Mouse (Mus musculus): ENCODE results near the gene Pxmp4.

Gene Pxmp4

DNA sequence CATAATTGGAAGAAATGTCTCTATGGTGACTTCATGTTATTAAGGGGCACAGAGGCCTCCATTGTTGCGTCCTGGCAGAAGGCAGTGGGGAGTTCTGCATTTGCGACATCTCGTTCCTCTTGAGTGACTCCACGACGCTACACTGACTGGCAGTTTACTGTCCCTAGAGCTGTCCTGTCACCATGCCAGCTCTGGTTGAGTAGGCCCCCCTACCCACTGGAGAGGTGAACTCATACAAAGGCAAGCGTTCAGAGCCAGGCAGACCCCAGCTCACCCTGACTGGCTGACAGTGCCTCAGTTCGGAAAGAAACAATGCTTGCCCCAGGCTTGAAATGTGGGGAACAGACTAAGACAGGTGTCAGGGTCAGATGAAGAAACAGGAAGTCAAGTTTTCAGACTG lies 29.2 kb downstream of the Pxmp4 start:
- DNase-seq (ENCODE audit: extremely low spot score, low read depth, low spot score) = no peak

DNA sequence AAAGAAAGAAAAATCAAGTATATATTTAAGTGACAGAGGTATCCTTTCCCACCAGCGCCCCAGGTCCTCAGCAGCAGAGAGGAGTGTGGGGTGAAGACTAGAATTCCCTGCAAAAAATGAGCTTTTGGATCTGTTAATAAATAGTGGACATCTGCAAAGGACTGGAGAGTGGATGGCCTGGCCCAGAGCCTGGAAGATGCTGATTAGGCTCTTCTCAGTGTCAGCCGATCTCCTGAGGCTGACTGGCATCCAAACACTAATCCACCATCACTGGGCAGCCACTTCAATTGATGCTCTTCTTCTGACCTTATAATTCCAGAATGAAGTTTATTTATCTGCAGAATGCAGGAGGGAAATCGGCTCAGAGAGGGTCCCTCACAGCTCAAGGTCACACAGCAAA lies 30.5 kb downstream of the Pxmp4 start:
- DNase-seq (ENCODE audit: extremely low spot score, low read depth, low spot score) = no peak

DNA sequence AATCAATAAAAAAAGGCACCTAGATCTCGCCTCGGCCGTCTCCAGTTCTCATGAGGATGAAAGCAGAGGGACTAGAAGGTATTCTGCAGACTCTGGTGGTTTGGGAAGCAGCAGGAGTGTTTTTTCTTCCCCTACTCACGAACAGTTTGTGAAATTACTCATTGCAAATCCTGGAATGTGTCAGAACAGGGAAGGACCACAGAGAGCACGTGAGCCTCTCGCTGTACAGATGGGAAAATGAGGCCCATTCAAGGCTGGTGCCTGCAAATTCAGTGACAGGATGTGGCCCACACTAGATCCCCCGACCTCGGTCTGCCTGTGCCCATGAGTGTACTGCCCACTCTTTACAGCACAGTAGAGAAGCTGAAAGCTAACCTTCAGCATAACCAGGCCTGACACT lies 31.5 kb downstream of the Pxmp4 start:
- no peak for DNase-seq (ENCODE audit: extremely low spot score, low read depth, low spot score)

DNA sequence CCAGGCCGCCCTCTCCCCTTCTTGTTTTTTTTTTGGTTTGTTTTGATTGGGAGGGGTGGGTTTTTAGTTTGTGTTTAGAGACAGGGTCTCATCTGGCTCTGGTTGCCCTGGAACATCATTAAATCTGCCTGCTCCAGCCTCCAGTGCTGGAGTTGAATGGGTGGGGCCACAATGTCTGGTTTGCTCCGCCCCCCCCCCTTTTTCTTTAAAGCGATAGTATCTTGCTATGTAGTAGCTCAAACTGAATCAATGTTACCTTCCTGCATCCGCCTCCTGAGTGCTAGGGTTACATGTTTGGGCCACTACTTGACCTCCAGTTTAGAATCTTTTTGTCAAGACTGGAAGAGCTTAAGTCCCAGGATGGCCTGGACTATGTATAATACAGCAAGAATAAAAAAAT lies 32.2 kb downstream of the Pxmp4 start:
- DNase-seq (ENCODE audit: extremely low spot score, low read depth, low spot score) = no peak

DNA sequence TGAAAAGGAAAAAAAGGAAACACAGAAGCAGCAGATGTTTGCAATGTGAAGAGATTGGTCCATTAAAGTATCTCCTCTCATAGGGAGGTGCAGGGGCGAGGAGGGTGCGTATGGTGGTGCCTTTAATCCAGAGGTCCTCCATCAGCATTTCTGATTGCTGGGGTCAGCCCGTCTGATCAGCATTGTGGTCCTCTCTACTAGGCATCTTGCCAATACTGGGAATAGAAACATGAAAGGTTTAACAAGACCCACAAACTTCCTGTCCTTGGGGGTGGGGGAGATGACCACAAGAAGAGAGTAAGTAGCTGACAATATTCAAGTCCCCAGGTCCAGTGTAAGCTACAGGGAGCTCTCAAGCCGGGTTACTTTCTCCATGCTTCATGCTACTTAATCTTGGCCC lies 32.8 kb downstream of the Pxmp4 start:
- DNase-seq (ENCODE audit: extremely low spot score, low read depth, low spot score) = no peak

DNA sequence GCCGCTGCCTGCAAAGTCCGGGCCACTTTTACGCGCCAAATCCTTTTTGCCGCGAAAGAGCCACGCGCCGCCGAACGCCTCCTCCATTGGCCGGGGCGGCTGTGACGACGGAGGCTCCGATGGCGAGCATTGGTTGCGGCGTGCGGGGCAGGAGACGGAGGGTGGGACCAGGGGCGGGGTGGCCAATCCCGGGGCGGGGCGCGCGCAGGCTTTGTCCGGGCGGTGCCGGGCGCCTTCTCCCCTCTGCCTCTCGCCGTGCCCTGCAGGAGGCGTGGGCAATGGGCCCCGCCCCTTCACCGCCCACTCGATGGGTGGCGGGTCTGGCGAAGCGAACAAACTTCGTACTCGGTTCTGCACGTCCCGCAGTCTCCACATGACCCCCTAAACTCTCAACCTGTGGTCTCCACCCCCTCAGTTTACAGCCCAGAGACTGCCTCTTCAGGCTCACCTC lies 33.6 kb downstream of the Pxmp4 start, which contains the start of gene E2f1:
TSS of gene E2f1 (minus strand) at position 57 of the 451 bp plus-strand sequence.
- DNase-seq (ENCODE audit: extremely low spot score, low read depth, low spot score) = peak; percentile 67

DNA sequence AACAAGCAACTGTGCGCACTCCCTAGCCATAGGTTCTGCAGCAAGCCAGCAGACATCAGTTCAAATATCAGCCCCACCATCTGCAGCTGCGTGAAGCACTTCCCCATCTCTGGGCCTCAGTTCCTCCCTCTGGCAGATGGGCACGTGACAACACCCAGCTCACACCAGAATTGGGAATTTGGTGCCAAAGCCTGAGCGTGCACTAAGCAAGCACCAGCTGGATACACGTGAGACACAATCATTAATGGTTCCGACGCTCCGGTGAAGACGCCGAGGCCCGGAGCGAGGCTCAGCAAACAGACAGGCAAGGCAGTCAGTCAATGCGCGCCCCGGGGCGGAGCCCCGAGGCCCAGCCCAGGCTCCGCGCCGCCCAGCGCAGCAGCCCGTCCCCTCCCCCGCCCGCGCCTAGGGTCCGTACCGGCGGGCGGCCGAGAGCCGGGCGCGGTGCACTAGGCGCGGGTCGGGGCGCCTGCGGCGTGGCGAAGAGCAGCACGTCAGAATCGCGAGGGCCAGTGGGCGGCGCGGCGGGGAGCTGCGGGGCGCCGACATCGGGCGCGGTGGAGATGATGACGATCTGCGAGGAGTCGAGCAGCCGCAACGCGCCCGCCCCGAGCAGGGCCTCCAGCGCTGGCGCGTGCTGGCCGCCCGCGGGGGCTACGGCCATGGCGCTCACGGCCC lies 34.3 kb downstream of the Pxmp4 start:
- no peak for DNase-seq (ENCODE audit: extremely low spot score, low read depth, low spot score)

DNA sequence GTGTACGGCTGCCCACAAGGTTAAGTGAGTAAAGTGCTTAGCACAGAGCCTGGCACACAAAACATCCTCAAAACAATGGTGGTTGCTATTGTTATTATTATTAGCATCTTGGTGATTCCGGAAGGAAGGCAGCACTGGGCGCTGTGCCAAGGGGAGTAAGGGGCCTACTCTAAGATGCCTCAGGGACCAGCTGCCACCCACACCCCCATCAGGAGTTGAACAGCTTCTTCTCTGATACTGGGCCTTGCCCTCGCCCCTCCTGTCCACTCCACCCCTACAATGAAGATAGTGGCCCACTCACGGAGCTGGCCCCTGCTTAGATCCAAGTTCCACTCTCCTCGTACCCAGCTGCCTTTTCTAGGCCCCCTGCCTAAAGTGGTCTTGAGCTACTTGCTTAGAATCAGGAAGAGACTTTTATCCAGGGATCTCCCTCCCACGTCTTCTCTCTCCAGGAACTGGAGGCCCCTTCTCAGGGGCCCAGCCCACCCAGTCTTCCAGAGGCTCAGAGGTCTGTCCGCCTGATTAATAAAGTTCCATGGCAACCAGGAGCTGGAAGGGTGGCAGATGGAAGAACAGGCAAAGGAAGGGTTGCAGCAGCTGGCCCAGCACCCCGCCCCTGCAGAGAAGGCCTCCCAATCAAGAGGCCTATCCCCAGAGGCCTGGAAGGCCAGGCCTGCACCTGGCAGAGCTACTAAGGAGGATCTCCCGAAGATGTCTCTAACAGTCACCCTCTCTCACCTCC lies 35.0 kb downstream of the Pxmp4 start:
- no peak for DNase-seq (ENCODE audit: extremely low spot score, low read depth, low spot score)

DNA sequence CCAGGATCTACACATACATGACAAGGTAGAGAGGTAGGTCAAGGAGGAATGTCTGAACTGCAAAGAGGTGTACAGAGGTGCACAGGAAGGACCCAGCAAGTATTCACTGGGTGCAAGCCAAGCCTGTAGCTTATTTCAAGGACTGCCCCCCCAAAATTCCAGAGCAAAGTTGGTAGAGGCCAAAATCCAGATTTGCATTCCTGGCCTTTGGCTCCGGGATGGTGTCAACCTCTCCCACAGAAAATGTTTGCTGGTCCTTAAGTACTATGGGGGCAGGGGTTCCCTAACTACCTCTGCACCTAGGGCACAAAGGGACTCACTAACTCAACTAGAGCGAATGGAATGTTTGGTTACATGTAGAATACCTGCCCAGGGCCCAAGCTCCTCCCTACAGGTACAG lies 35.7 kb downstream of the Pxmp4 start:
- no peak for DNase-seq (ENCODE audit: extremely low spot score, low read depth, low spot score)

DNA sequence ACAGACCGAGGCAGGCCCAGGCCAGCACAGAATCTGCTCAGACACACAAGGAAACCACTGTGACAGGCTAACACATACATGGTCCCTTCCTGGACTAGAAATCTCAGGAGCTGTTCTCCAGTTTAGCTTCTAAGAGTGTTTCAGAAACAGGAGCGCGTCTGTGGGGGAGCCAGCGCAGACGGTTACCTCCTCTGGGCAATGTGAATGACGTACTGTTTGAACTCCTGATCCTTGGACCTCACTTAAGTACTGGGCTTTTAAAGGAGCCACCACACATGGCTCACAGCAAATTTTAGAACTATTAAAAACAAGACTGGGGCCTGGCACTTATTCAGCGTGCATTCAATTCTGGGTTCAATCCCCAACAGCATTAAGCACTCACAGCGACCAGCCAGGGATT lies 36.9 kb downstream of the Pxmp4 start:
- DNase-seq (ENCODE audit: extremely low spot score, low read depth, low spot score) = no peak

DNA sequence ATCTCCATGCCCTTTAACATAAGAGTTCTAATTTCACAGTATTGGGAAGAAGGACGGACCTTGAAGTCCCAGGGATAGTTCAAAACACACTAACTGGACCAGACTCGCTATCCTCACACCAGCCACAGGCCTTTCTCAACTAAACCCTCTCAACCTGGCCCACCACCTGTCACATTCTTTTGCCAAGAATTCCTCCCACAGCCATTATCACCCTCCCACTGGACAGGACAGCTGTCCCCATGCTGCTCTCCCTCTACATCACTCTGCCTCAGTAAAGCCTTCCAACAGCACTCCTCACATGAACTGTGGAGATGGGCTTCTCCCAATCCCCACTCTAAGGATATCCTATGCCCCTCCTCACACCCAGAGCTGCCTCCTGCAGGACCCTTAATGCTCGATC lies 37.9 kb downstream of the Pxmp4 start:
- DNase-seq (ENCODE audit: extremely low spot score, low read depth, low spot score) = no peak

DNA sequence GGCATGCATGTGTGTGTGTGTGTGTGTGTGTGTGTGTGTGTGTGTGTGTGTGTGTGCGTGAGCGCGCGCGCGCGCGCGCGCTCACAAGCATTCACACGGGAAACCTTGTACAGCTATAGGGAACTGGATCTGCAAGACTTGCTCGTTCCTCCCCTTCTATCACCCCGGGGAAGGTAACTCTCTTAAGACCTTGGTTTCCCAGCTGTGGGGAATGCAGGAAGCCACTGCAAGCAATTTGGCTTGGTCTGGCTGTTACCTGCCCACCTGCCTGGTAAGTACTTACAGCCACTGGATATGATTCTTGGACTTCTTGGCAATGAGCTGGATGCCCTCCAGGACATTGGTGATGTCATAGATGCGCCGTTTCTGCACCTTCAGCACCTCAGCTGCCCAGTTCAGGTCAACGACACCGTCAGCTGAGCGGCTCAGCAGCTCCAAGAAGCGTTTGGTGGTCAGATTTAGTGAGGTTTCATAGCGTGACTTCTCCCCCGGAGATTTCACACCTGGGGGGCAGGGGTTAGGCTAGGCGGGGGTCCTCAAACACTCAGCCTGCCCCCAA lies 39.8 kb downstream of the Pxmp4 start:
- no peak for DNase-seq (ENCODE audit: extremely low spot score, low read depth, low spot score)

DNA sequence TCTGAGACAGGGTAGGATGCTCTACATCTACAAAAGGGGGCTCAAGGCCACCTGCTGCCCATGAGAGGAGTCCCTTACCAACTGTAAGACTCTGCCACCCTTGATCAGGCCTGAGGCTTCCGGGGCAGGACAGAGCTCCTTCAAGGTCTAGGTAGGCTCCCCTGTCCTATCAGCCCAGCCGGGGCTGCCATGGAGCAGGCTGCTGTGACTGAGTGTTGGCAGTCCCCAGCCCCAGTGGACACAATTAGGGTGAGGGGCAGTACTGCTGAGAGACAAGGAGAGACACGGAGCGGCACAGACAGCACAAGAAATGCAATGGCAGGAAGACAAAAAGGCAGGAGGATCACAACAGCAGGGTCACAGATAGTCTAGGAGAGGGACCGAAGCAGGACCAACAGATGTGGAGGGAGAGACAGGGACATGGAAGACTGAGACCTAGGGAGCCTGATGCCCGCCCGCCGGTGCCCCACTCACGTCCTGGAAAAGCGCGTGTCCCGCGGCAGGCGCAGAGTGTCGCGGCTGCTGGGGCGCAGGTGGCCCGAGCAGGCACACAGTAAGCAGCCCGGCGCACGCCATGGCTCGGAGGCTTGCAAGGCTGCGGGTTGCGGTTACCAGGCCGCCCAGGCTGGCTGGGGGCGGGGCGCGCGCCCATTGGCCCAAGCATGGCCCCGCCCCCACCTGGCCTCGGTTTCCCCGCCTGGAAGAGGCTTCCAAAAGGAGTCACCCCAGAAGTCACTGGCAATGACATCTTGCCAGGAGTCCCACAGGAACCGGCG lies 45.1 kb downstream of the Pxmp4 start, which contains the start of gene Necab3:
TSS of gene Necab3 (minus strand) at position 627 of the 776 bp plus-strand sequence.
- no peak for DNase-seq (ENCODE audit: extremely low spot score, low read depth, low spot score)

DNA sequence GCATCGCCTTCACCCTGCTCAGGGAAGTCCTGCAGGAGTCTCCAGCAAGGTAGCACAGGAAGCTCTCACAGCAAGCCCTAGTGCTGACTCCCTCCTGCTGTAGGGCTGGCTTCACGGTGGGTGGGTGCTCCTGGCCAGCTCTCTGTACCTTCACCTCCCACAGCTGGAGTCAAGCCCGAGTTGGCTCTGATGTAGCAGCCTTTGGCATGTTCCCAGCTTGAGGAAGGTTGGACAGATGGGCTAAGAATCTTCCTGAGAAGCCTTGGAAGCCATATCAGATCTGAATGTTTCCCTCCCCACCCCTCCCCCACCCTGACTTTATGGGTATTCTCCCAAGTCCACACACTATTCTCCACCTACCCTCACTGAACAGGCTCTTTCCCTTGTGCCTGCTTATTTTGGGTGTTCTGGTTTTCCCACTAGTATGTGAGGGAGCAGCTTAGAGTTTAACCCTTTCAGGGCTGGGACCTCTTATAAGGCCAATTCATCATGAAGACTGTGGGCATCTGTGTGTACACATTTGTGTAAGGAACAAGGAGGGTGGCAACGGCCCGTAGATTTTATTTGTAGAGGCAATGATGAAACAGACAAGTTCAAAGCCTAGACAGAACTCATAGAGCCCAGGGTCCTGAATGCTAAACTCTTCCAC lies 46.2 kb downstream of the Pxmp4 start:
- no peak for DNase-seq (ENCODE audit: extremely low spot score, low read depth, low spot score)

DNA sequence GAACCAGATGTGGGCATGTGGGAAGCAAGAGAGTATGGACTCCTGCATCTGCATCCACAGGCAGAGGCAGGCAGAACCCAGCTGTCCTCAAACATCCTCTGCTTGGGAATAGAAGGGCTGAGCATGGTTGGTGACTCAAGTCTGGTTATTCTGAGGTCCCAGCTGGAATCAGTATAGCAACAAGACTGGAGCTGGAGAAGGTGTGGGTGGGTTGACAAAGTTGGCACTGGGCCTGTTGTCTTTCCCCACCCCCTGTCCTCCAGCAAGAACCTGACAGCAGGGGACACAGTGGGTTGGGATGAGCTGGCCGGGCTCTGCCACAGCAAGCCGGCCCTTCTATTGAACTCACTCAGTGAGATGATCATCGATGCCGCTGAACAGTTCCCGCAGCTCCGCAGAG lies 48.3 kb downstream of the Pxmp4 start:
- DNase-seq (ENCODE audit: extremely low spot score, low read depth, low spot score) = no peak

DNA sequence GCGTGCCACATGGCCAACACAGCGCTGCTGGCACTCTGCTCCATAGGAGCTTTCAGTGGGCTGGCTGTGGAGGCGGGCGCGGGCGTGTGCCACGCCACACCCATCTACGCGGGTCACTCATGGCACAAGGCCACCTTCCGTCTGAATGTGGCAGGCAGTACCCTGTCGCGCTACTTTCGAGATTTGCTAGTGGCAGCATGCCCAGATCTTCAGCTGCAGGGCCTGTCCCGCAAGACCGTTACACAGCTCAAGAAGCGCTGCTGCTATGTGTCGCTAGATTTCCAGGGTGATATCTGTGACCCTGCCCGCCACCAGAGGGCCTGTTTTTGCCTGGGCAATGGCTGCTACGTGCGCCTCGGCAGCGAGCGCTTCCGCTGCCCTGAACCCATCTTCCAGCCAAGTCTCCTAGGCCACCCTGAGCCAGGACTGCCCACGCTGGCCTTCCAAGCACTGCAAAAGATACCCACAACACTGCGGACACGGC lies 51.0 kb downstream of the Pxmp4 start:
- no peak for DNase-seq (ENCODE audit: extremely low spot score, low read depth, low spot score)

DNA sequence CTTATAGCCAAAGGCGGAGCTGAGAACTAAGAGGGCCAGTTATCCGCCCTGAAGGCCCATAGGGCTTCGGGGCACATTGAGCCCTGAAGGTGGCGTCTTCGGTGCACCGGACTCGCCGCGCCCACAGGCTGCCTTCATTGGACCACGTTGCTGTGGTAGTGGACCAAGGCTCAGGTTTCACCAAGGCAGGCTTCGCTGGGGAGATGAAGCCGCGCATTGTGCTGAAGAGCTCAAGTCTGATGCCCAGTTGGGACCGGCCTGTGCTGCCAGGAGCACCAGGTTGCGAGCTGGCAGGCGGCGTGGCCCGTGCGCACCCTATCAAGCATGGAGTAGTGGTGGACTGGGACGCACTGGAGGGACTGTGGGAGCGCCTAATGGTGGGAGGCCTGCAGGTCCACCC lies 51.6 kb downstream of the Pxmp4 start:
- DNase-seq (ENCODE audit: extremely low spot score, low read depth, low spot score) = no peak

DNA sequence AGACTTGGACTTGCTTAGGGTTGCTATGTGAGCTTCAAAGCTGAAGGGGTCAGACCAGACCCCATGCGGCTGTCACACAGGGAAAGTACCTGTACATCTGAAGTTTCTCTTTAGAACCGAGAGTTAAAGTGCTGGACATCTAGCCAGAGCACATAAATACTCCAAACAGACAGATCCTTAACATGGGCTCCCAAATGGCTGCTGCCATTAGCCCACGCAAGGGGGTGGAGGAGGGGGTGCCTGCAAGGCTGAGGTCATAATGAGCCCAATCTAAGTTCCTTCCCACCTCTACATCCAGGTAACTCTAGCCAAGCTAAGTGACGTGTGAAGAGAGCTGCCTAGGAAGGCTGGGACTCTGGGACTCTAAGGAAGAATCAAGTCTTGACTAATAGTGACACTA lies 52.0 kb downstream of the Pxmp4 start, which contains the start of gene Actl10:
TSS of gene Actl10 (plus strand) at position 301 of the 400 bp plus-strand sequence.
- DNase-seq (ENCODE audit: extremely low spot score, low read depth, low spot score) = no peak

DNA sequence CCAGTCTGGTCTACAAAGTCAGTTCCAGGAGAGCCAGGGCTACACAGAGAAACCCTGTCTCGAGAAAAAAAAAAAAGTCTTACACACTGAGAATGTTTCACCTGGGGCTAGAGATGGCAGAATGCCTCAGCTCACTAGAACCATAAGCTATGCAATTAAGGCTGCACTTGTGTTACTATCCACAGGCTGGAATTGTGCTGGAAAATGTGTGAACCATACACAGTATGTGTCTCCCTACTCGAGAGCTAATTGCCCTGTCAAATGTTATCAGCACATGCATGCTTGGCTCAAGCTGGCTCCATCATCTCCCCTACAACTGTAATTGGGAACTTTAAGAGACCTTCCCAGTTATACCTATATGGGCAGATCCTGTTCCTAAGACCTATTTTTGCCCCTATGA lies 52.6 kb downstream of the Pxmp4 start:
- no peak for DNase-seq (ENCODE audit: extremely low spot score, low read depth, low spot score)

DNA sequence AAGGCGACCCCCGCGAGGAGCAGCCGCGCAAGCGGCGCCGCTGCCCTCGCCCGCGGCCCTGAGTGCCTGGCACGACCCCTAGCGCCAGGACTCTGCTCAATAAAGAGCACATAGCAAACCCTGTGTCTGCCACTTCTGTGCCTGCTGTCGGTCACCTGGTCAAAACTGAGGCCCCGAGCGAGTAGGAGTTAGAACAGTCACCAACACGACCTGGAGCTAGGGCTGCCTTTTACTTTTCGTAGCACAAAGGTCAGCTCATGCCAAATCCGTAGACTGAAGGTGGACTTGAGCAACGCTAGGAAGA lies 53.7 kb downstream of the Pxmp4 start:
- DNase-seq (ENCODE audit: extremely low spot score, low read depth, low spot score) = no peak
